Mouse (Mus musculus): ENCODE measurements around the gene Pdk1. TPM values are rescaled to one million over a fixed set of nuclear protein-coding genes. Genes with fewer than 3 reads are reported as not detected.

Pdk1 gene
- polyA plus RNA-seq (2016; fragmentation: Nextera tagmentation; extraction: Ambion mirVana) = 54.1 and 54.8 TPM in 2 replicates

GRCm38 (mm10) chr2:71872801-71873443, at the start of gene Pdk1:
TSS of gene Pdk1 (plus strand) at chr2:71873224.
- peak within 1 kb of the TSS; percentile 93 for H3K27ac ChIP-seq
- WGBS = under 1% methylated on average over 43 of the region's 55 CpGs

GRCm38 (mm10) chr2:71824146-71824545, 48.9 kb upstream of the Pdk1 start:
- Histone ChIP-seq H3K9ac (replicated peaks) (no peak overlapping the region), H3K27me3 (no peaks in the 10 kb centered on the region), H3K4me3 (replicated peaks) (no peak overlapping the region), H3K36me3 (no peaks in the 10 kb centered on the region), H3K4me2 (no peak overlapping the region), H3K9me3 (no peaks in the 10 kb centered on the region), H3K4me1 (replicated peaks) (0 out of 2 replicates have a peak, but pooled peaks cover 3% of the 10 kb centered on the region), H3K27ac (no peak overlapping the region)
- WGBS = 78% methylated on average over 13 of the region's 13 CpGs
- no peak for ATAC-seq (ENCODE audit: insufficient number of reproducible peaks, insufficient read depth, low FRiP score, low TSS enrichment, low read depth)

More at GRCm38 (mm10) chr2:71872801-71873443, at the start of gene Pdk1:
- Histone ChIP-seq H3K27me3 (no peaks in the 10 kb centered on the region), H3K4me3 (replicated peaks) (peak within 1 kb of the TSS; percentile 79), H3K9me3 (no peaks in the 10 kb centered on the region), H3K9ac (replicated peaks) (peak within 1 kb of the TSS; percentile 84), H3K4me2 (peak within 1 kb of the TSS; percentile 70), H3K36me3 (peaks cover 3% of the 10 kb centered on the region; the same call in 1 of the 2 replicates), H3K4me1 (replicated peaks) (peaks cover 15% of the 10 kb centered on the region; the same call in 1 of the 2 replicates)
- peak; percentile 97 for ATAC-seq (ENCODE audit: insufficient number of reproducible peaks, insufficient read depth, low FRiP score, low TSS enrichment, low read depth)

- Histone ChIP-seq H3K27ac (no peak overlapping the region), H3K9ac (replicated peaks) (no peak overlapping the region), H3K4me3 (replicated peaks) (no peak overlapping the region), H3K27me3 (no peaks in the 10 kb centered on the region), H3K36me3 (no peaks in the 10 kb centered on the region), H3K4me1 (replicated peaks) (0 out of 2 replicates have a peak, but pooled peaks cover 3% of the 10 kb centered on the region), H3K4me2 (no peak overlapping the region), H3K9me3 (no peaks in the 10 kb centered on the region)
- WGBS = 80% methylated on average over 13 of the region's 13 CpGs
- no peak for ATAC-seq (ENCODE audit: insufficient number of reproducible peaks, insufficient read depth, low FRiP score, low TSS enrichment, low read depth)
Measured at GRCm38 (mm10) chr2:71827711-71828110, 45.3 kb upstream of the Pdk1 start.

- ATAC-seq (ENCODE audit: insufficient number of reproducible peaks, insufficient read depth, low FRiP score, low TSS enrichment, low read depth) = no peak
- Histone ChIP-seq H3K27ac (no peak overlapping the region), H3K27me3 (no peaks in the 10 kb centered on the region), H3K4me1 (replicated peaks) (0 out of 2 replicates have a peak, but pooled peaks cover 3% of the 10 kb centered on the region), H3K36me3 (no peaks in the 10 kb centered on the region), H3K4me2 (no peak overlapping the region), H3K9me3 (no peaks in the 10 kb centered on the region), H3K9ac (replicated peaks) (no peak overlapping the region), H3K4me3 (replicated peaks) (no peak overlapping the region)
- WGBS = 61% methylated on average over 11 of the region's 11 CpGs
Measured at GRCm38 (mm10) chr2:71828928-71829327, 44.1 kb upstream of the Pdk1 start.

- Histone ChIP-seq H3K9ac (replicated peaks) (no peak overlapping the region), H3K36me3 (no peaks in the 10 kb centered on the region)
Measured at GRCm38 (mm10) chr2:71833626-71834025, 39.4 kb upstream of the Pdk1 start.

GRCm38 (mm10) chr2:71834371-71834770, 38.7 kb upstream of the Pdk1 start:
- WGBS = 76% methylated on average over 7 of the region's 7 CpGs
- Histone ChIP-seq H3K4me3 (replicated peaks) (no peak overlapping the region), H3K9ac (replicated peaks) (no peak overlapping the region), H3K9me3 (no peaks in the 10 kb centered on the region), H3K4me1 (replicated peaks) (no peaks in the 10 kb centered on the region), H3K27ac (no peak overlapping the region), H3K4me2 (no peak overlapping the region), H3K36me3 (no peaks in the 10 kb centered on the region), H3K27me3 (no peaks in the 10 kb centered on the region)
- ATAC-seq (ENCODE audit: insufficient number of reproducible peaks, insufficient read depth, low FRiP score, low TSS enrichment, low read depth) = no peak

More at GRCm38 (mm10) chr2:71833626-71834025, 39.4 kb upstream of the Pdk1 start:
- Histone ChIP-seq H3K9me3 (no peaks in the 10 kb centered on the region), H3K4me1 (replicated peaks) (0 out of 2 replicates have a peak, but pooled peaks cover 3% of the 10 kb centered on the region), H3K4me3 (replicated peaks) (no peak overlapping the region), H3K27ac (no peak overlapping the region), H3K27me3 (no peaks in the 10 kb centered on the region), H3K4me2 (no peak overlapping the region)
- WGBS = 89% methylated on average over 6 of the region's 6 CpGs
- no peak for ATAC-seq (ENCODE audit: insufficient number of reproducible peaks, insufficient read depth, low FRiP score, low TSS enrichment, low read depth)

GRCm38 (mm10) chr2:71835556-71835955, 37.5 kb upstream of the Pdk1 start:
- Histone ChIP-seq H3K27me3 (no peaks in the 10 kb centered on the region), H3K4me2 (no peak overlapping the region), H3K27ac (no peak overlapping the region), H3K9ac (replicated peaks) (no peak overlapping the region), H3K9me3 (no peaks in the 10 kb centered on the region), H3K4me3 (replicated peaks) (no peak overlapping the region), H3K36me3 (no peaks in the 10 kb centered on the region), H3K4me1 (replicated peaks) (no peaks in the 10 kb centered on the region)
- 61% methylated on average over 8 of the region's 8 CpGs for WGBS
- no peak for ATAC-seq (ENCODE audit: insufficient number of reproducible peaks, insufficient read depth, low FRiP score, low TSS enrichment, low read depth)

DNA sequence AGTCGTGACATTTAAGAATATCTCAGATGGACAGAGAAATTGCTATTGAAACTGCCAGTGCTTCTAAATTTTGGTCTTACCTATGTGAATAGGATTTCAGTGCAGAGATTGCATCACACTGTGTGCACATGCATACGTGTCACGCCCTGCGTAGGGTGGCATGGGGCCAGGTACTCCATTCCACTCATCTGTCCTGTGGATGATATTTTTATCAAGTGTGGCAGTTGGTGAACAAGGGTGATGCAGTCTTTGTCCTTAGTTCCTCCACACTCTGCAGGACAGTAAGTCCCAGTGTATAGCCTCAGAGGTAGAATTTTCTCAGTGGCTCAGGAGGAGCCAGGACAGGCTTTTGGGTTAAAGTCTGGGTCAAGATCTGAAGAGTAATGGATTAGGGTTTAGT, 36.8 kb upstream of the Pdk1 start:
- no peak for ATAC-seq (ENCODE audit: insufficient number of reproducible peaks, insufficient read depth, low FRiP score, low TSS enrichment, low read depth)
- Histone ChIP-seq H3K27ac (no peak overlapping the region), H3K9me3 (no peaks in the 10 kb centered on the region), H3K27me3 (no peaks in the 10 kb centered on the region), H3K9ac (replicated peaks) (no peak overlapping the region), H3K4me1 (replicated peaks) (no peaks in the 10 kb centered on the region), H3K4me3 (replicated peaks) (no peak overlapping the region), H3K4me2 (no peak overlapping the region), H3K36me3 (no peaks in the 10 kb centered on the region)
- 85% methylated on average over 4 of the region's 4 CpGs for whole genome bisulfite sequencing

DNA sequence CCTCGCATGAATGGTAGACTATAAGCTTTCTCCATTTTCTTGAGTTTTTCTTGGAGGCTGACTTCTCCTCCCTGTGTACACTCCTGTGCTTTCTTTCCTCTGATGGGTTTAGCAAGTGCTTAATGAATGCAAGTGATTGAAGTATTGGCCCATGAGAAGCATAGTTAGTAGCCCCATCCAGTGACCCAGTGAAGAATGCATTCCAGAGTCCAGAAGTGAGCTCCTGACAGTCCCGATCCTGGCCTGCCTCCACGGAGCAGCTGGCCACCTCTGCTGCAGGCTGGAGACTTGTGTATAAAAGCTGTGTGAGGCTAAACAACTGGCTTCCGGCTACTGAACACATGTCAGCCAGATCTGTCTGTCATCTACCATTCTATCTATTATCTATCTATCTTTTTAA, 35.8 kb upstream of the Pdk1 start:
- no peak for ATAC-seq (ENCODE audit: insufficient number of reproducible peaks, insufficient read depth, low FRiP score, low TSS enrichment, low read depth)
- 75% methylated on average over 4 of the region's 4 CpGs for WGBS

DNA sequence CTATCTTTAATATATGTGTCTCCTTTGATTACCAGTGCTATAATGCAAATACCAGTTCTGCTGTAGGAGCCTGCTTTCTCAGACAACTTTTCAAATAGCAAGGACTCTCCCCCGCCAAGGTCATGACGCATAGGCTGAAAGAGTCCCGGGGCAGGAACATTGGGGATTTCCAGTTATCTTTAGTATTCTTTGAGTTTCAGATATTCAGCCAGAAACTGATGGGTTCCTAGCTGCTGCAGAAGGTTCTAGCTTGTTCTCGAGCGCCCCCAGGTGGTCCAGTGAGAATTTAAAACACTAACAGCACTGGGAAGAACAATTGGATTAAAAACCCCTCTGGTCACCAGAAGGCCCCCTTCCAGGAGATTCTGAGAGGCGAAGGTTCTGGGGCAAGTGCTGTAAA, 35.2 kb upstream of the Pdk1 start:
- H3K9ac ChIP-seq (replicated peaks) = no peak overlapping the region
- ATAC-seq (ENCODE audit: insufficient number of reproducible peaks, insufficient read depth, low FRiP score, low TSS enrichment, low read depth) = no peak
- no peaks in the 10 kb centered on the region for H3K36me3 ChIP-seq
- no peak overlapping the region for H3K4me3 ChIP-seq (replicated peaks)
- H3K9me3 ChIP-seq = no peaks in the 10 kb centered on the region
- H3K27me3 ChIP-seq = no peaks in the 10 kb centered on the region
- no peaks in the 10 kb centered on the region for H3K4me1 ChIP-seq (replicated peaks)
- H3K27ac ChIP-seq = no peak overlapping the region
- H3K4me2 ChIP-seq = no peak overlapping the region
- 43% methylated on average over 6 of the region's 6 CpGs for WGBS

More for the DNA sequence above, 35.8 kb upstream of the Pdk1 start:
- no peaks in the 10 kb centered on the region for H3K27me3 ChIP-seq
- no peak overlapping the region for H3K4me3 ChIP-seq (replicated peaks)
- H3K9ac ChIP-seq (replicated peaks) = no peak overlapping the region
- H3K4me2 ChIP-seq = no peak overlapping the region
- H3K4me1 ChIP-seq (replicated peaks) = no peaks in the 10 kb centered on the region
- H3K36me3 ChIP-seq = no peaks in the 10 kb centered on the region
- no peak overlapping the region for H3K27ac ChIP-seq
- no peaks in the 10 kb centered on the region for H3K9me3 ChIP-seq

DNA sequence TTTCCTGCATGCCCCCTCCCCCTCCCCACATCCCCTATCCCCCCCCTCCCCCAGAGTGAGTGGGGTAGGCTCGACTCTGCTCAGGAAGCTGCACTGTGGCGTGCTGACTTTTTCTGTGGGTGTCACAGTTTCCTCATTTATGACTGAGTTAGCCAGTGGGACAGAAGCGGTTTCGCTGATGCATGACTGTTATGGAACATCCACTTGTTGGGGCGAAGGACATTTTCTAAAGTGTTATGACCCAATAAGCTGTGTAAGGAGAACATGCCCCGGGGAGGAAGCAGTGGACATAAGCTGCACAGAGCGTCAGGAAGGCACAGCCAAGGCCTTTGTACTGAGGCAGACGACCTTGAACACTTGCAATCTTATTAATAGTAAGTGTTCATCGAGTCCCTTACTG, 29.7 kb upstream of the Pdk1 start:
- no peak overlapping the region for H3K4me3 ChIP-seq (replicated peaks)
- no peaks in the 10 kb centered on the region for H3K27me3 ChIP-seq
- H3K4me1 ChIP-seq (replicated peaks) = no peaks in the 10 kb centered on the region
- no peak overlapping the region for H3K9ac ChIP-seq (replicated peaks)
- H3K9me3 ChIP-seq = no peaks in the 10 kb centered on the region
- H3K27ac ChIP-seq = no peak overlapping the region
- H3K4me2 ChIP-seq = no peak overlapping the region
- no peak for ATAC-seq (ENCODE audit: insufficient number of reproducible peaks, insufficient read depth, low FRiP score, low TSS enrichment, low read depth)
- no peaks in the 10 kb centered on the region for H3K36me3 ChIP-seq
- WGBS = 84% methylated on average over 9 of the region's 9 CpGs

DNA sequence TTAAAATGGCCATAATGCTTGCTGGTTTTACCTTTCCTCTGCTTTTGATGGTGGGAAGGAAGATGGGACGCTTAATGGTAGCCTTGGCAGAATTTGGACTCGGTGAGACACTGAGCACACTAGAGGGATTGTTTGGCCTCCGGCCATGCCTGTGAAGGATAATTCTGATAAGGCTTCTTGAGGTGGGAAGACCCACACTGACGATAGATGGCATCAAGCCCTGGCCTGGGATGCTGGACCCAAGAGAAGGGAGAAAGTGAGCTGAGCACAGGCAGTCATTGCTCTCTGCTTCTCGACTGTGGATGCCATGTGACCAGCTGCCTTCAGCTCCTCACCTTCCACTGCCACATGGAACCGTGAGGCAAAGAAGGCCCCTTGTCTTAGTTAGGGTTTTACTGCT, 28.1 kb upstream of the Pdk1 start:
- Histone ChIP-seq H3K9ac (replicated peaks) (no peak overlapping the region), H3K4me2 (no peak overlapping the region), H3K4me3 (replicated peaks) (no peak overlapping the region), H3K27me3 (no peaks in the 10 kb centered on the region), H3K4me1 (replicated peaks) (0 out of 2 replicates have a peak, but pooled peaks cover 3% of the 10 kb centered on the region), H3K9me3 (no peaks in the 10 kb centered on the region), H3K36me3 (no peaks in the 10 kb centered on the region), H3K27ac (no peak overlapping the region)
- ATAC-seq (ENCODE audit: insufficient number of reproducible peaks, insufficient read depth, low FRiP score, low TSS enrichment, low read depth) = no peak
- 87% methylated on average over 6 of the region's 6 CpGs for WGBS

All from limb, embryonic 12.5 days (tissue).